Mouse (Mus musculus) cerebellum, adult 2 months (tissue): Measurements from ENCODE around the gene Hdgfl3.

Source experiments
- CTCF ChIP-seq: fragments of 200-500 bp; IDR thresholded peaks from 2 replicates; pipeline ENCODE4 v1.5.1; 2011; ENCODE audit warnings: low read depth, mild to moderate bottlenecking, control low read depth, low read length, moderate library complexity, borderline replicate concordance; ENCODE audit not compliant: insufficient read depth
- POLR2A ChIP-seq: fragments of 200-500 bp; IDR thresholded peaks from 2 replicates; pipeline ENCODE4 v1.6.1; 2011; ENCODE audit warnings: low read length, control low read depth, borderline replicate concordance; ENCODE audit not compliant: insufficient read depth

DNA sequence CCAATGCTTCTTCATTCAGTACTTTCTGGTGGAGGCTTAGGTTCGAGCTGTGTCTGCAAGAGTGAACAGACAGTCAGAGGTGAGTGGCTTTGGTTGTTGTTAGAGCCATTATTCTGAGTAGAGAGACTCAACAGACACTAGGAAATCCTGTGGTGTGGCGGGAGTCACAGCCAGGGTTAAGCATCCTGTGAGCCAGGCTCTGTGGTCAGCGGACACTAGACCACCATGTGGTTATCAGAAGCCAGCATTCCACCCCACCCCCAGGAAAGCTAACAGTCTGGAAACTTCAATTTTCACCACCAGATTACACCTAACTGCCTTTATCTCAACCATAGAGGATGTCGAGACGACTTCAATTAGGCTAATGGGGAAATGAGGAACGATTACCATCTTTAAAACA, 34.7 kb upstream of the Hdgfl3 start:
- TF ChIP-seq POLR2A (no peak), CTCF (no peak)
